Mouse (Mus musculus): ENCODE data around the gene Ppa2. TPM values are rescaled to one million over a fixed set of nuclear protein-coding genes. Genes with fewer than 3 reads are reported as not detected.

Ppa2 gene
- 10 to 100 TPM; 48.2 to 61.3 (median 57.4) TPM for total RNA-seq (2022)

DNA sequence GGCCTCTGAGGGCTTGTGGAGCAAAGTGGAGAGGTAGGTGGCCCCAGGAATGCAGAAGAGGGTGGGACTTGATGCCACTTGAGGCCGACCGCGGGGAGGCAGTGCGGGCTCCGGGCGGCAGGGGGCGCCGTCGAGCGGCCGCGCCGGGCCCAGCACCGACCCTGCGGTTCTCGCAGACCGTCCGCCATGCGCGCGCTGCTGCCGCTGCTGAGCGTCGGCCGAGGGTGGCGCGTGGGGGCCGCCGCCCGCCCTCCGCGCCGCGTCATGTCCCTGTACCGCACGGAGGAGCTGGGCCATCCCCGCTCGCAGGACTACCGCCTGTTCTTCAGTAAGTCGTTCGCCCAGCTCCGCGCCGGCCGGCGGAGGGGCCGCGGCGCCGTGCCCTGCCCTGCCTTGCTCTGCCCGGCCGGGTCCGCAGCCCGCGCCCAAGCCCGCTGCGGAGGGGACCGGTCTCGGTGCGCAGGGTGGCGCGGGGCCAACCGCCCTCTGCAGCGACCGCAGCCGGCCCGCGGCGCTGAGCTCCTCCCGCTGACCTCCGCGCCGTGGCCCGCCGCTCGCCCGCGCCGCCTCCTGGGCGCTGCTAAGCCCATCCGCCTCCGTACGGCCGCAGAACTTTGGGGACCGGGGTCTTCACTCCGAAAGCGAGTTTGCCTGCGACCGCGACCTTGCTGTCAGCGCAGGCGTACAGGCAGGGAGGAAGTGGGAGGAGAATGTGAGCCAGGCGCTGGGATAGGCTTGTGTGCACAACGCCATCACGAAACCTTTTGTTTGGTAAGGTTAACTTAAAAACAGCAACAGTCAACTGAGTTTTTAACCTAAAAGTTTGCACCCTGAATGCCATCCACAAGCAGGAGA, at the start of gene Ppa2:
Gene Ppa2, plus strand, starts transcription at position 157 of the 855 bp plus-strand sequence.
- DNase-seq, result peak; percentile 78

DNA sequence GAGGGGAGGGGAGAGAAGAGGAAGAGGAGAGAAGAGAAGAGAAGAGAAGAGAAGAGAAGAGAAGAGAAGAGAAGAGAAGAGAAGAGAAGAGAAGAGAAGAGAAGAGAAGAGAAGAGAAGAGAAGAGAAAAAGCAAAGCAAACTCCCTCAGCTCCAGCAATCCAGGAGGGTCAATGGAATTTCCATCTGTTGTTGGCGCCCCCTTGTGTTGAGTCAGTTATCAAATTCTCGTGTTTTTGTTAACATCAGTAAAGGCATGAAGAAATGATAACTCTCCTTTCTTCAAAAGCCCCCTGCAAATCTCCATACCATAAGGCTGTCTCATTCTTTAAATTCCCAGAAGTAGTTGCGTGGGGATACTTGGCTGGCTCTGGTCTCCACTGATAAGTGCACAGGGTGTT, 38.0 kb upstream of the Ppa2 start:
- DNase-seq, result peak; percentile 29

DNA sequence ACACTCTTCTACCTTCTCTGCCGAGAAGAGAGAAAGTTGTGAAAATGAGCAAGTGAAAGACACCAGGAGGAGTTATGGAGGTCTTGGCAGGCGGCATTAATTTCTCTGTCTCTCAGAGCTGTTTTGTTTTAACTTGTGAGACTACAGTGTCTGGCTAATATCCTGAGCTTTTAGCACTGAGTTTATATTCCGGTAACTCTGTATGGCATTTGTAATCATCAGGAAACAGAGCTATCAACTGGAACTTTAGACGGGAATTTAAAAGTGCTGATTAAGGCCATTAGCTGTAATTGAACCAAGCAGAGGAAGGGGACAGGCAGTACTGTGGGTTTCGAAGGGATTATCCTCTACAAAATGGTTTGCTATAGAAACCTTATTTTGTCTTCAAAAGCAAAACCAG, 25.3 kb upstream of the Ppa2 start:
- no peak for DNase-seq

DNA sequence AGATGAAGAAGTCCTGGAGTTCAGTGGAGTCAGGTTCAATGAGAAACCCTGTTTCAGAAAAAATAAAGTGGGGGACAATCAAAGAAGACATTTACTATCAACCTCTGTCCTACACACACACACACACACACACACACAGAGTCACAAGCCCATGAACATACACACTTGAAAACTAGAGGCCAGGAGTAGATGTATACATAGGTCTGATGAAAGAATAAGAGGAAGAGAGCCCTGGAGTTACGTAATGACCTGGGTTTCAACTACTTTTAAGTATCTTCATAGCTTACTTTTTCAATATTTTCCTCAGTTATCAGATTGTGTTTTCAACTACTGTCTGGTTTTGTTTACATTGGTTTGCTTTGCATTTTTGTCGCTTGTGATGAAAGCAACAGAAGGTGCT, 21.1 kb upstream of the Ppa2 start:
- DNase-seq, result no peak

DNA sequence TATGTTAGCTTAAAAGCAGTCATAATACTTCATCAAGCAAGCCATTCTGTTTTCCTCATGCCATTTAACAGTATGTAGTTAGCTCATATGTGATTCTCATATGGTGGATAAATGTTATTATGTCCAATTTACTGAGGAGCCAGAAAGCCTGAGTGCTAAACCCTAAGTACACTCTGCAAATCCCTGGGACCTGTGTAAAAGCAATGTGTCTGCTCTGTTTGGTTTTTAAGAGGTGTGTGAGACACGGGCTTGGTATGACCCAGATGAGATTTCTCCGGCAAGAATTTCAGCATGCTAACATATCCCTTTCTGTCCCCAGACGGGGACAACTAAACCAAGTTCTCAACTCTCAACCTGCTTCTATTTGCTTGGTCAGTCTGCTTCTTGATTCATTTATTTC, 5.6 kb upstream of the Ppa2 start:
- DNase-seq, result no peak

DNA sequence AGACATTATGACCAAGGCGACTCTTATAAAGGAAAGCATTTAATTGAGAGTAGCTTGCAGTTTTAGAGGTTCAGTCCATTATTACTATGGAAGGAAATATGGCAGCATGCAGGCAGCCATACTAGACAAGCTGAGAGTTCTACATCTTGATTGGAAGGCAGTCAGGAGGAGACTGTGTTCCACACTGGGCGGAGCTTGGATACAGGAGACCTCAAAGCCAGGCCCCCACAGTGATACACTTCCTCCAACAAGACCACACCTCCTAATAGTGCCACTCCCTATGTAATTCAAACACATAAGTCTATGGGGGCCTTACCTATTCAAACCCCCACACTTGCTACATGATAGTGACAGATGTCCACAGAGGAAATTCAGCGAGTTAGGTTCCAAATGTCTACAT, 1.5 kb upstream of the Ppa2 start:
- DNase-seq, result no peak

DNA sequence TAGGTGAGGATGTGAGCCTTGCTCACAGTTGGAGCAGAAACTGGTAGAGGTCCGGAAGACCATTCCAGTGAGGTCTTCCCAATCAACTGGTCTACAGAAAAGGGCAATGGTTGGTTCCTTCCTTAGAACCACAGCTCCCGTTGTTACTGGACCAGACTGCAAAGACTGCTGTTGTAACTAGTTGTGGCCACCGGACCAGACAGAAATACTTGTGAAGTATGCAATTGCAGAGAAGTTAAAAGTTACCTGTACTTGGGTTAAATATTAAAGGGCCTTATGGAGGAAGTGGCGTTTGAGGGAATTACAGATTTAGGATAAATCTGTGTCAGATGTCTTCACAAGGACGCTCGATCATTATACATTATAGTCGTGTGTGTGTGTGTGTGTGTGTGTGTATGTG, 551 bp upstream of the Ppa2 start:
- DNase-seq, result no peak

DNA sequence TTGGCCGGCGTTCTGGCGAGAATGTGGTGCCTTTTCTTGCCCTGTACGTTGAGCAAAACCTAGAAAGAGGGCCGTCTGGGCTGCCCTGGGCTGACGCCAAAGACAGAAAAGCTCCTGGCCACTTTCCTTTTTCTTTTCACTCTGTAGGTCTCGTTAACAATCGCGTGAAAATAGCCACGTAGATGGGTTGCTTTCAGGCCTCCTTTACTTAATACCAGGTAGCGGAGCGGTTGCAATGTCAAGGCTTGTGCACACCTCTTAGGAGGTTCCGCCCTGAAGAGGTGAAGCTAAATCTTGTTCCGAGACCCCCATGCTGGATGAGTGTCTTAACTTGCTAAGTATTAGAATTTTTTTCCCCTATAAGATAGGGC, 884 bp downstream of the Ppa2 start:
- no peak for DNase-seq

DNA sequence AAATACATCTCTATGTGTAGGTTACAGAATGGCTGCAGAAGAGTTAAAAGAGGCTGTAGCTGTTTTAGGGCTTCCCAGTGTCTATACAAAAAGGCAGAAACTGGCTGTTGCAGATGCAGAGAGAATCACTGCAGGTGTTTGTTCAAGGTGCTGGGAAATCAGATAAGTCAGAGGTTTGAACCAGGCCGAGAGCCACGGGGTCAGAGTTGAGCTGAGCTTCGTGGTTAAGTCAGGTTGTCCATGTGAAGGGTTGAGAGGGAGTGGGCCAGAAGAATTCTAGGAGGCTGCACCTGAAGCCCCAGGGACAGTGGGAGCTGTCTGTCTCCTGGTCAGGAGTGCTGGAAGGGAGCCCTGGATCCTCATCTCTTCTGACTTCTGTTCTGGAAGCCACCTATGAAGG, 2.4 kb downstream of the Ppa2 start:
- DNase-seq, result no peak

DNA sequence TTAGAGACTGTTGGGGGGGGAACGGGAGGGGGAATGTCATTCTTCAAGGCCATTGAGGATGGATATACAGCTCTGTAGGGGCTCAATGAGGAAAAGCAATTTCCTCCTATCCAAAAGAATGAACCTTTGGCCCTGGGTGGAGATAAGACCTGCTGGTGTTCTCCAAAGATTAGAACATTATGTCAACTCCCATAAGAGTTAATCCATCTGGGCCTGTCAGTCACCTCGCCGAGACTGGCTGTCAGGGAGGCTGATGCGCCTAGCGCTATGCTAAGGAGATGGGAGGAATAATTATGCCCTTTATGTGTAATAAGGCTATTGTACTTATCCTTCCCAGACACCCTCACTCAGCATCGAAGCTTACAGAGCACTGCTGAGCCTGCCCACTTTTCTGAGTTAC, 2.9 kb downstream of the Ppa2 start:
- DNase-seq, result no peak

DNA sequence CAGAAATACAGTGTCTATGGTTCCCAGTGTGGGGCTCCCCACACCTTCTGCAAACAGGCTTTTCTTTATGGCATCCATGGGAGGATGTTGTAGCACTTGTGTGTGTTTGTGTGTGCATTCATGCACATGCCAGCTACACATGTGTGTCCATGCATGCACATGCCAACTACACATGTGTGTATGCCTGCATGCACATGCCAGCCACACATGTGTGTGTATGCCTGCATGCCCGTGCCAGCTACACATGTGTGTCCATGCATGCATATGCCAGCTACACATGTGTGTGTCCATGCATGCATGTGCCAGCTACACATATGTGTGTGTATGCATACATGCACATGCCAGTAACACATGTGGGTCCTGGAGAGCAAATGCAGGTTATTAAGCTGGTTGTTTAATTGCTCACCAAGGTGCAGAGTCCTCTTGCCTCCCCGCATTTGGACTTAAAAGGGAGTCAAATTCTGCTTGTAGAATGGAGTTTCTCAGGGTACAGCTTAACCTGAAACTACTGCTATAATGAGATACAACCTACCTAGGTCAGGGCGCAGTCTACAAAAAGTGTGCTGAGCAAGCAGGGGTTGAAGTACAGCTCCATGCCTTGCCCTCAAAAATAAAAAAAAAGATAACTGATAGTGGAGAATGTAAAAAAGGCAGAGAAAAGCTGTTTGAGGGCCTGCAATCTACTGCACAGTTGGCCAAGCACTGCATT, 3.7 kb downstream of the Ppa2 start:
- no peak for DNase-seq

DNA sequence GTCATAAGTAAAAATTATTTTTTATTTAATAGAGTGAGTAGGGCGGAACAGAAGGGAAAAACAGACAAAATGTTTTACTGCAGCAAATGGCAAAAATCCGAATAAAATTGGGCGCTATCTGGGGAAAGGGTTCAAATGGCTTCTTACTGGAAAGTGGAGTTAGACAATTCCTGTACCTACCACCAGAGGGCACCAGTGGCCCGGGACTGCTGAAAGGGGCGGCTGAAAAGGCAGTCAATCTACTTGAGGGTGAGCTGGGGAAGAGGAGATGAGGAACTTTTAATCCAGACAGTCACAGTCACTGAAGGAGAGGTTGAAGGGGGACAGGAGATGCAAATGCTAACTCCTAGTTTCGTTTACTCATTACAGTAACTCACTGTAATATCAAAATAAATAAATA, 4.6 kb downstream of the Ppa2 start:
- peak; percentile 33 for DNase-seq

DNA sequence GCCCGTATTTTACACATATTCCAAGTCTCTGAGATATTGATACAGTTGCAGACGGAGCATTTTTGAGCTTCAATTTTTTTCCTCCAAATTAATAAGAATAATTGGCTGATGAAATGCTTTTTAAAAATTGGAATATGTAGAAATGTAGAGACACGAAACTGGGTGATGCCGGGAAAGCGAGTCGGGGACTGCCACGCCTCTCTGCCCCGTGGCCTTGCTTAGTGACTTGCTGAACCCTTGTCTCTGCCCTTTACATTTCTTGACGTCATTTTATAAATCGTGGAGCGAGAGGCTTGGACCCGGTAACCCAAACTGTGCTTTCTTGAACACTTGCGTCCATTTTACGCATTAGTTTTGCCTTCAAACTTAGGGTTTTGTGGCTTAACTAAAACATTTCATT, 5.1 kb downstream of the Ppa2 start:
- DNase-seq, result no peak

DNA sequence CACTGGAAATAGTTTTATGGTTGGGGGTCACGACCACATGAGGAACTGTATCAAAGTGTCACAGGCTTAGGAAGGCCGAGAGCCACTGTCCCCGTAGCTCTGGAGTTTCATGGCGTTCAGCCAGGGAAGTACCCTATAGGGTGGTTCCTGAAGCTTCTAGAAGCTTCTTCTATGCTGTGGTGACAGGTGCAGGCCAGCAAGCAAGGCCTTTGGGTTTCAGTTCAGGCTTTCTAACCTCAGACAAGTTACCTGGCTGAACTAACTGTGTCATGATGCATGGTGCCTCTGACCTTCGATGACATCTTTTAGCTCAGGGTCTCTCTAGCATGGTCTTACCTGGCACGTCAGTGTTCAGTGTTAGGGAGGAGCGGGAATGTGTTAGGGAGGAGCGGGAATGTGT, 5.7 kb downstream of the Ppa2 start:
- no peak for DNase-seq

DNA sequence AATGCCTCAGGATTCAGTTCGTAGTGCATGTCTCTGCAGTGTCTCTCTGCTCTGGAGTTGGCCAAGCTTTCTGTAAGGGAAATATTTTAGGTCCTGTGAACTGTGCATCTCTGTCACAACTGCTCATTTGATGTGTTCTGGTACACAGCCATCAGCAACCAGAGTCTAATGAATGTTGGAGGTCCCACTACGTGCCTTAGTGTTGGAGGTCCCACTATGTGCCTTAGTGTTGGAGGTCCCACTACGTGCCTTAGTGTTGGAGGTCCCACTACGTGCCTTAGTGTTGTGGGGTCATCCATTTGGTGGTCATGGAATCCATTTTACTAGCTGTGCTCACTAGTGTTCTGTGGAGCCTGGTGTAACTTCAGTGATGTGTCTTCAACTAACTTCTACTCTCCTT, 7.9 kb downstream of the Ppa2 start:
- DNase-seq, result no peak

DNA sequence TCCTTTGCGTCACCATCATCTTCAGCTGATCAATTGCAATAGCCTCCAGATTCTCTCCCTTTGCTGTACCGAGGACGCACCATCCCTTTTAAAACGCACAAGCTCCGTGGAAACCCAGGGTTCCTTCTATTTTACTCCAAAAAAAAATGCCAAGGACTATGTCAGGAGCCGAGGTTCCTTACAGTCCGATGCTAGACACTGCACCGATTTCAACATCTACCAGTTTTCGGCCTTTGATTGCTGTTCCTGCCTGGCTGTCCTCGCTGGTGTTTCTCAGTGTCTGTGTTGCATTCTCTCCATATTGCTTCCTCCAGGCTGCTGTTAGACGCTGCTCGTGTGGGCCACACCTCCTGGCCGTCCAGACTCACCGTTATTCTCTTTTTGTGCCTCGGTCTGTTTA, 8.7 kb downstream of the Ppa2 start:
- DNase-seq, result no peak

DNA sequence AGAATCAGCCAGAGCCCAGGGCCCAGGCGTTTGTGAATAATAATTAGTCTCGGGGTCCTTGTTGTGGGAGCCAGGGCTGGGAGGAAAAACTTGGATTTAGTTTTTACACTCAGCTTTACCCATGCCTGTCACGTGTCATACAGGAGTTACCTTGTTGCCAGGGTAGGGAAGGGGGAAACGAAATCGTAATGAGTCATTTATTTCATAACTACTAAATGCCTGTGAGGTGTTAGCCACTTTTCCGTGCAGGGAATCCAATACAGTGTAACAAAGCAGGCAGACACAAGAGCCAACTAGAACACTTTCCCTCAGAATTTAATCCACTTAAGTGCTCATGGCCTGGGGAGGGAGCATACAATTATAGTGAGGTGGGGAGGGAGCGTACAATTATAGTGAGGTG, 9.9 kb downstream of the Ppa2 start:
- no peak for DNase-seq

DNA sequence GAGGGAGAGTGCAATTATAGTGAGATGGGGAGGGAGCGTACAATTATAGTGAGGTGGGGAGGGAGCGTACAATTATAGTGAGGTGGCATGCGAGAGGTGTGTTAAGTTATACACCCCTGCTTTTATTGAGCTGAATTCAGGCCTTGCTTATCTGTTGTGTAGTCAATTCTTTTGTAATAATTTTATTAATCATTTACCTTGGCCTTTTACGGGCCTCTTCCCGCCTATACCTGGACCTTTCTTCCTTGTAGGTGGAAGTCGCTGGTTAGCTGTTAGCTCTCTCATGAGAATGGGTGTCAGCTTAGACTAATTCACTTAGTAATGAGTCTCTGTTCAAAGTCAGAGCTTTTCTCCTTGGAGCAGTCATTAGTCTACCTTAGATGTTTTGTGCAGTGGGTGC, 10.4 kb downstream of the Ppa2 start:
- DNase-seq, result no peak

DNA sequence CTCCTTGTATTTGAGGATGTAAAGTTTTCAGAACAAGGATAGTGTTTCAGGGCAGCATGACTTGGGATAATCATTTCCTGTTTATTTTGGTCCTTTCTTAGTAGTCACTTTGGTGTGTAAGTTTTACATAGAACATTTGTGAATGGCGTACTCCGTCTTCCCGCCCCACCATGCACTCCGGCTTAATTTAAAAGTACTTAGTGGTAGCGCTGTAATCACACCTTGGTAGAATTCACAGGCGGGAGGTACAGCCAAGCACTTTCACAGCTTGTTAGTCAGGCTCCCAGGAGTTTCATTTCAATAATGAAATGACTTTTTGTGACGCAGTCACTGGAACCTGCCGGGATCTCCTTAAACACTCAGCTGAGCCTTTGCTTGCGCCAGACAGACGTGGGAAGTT, 12.0 kb downstream of the Ppa2 start:
- DNase-seq, result no peak

DNA sequence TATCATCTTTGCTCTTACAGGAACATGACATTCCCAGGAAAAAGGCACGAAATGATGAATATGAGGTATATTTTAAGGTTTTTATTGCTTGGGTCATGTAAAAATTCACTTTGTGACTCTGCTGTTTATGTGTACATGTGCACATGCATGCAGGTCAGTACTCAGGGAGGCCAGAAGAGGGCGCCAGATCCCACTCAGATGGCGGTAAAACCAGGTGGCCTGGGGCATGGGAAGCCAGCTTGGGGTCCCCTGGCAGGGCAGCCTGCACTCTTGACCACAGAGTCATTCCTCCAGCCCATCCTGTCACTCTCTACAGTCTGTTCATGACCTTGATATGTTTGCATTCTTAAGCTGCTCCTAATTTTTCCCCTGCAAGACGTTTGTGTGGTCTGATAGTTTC, 12.6 kb downstream of the Ppa2 start:
- DNase-seq, result no peak

DNA sequence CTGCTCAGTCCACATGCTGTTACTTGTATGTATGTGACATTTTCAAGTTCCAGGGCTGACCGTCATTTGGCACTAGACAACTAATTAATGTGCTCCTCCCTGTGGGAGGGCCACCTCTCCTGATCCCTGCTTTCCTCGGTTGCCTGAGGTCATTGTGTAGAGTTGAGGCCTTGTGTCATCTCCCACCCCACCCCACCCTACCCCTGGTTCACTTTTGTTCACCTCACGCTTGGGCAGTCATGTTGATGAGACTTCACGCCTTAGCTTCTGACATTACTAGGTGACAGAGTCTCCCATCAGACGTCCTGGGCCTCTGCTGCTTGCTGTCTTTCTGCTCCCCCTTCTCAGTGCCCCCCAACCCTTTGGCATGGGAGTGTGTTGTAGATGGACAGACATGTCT, 15.2 kb downstream of the Ppa2 start:
- DNase-seq, result no peak

DNA sequence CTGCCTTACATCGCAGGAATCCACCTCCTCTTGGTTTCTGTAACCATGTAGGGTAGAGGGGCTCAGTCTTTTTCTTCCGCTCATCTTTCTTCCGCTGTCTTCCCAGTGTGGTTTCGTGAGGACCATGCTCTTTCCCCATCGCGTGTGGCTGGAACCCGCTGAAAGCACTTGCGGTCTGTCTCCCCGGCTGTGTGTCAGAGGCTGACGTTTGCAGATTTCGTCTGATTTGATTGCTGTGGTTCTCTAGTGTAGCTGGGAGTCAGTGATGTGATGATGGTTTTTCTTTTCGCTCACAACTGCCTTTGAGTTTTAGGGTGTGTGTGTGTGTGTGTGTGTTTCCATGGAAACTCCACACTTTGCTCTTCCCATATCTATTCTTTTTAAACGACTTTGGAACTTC, 18.6 kb downstream of the Ppa2 start:
- DNase-seq, result no peak

DNA sequence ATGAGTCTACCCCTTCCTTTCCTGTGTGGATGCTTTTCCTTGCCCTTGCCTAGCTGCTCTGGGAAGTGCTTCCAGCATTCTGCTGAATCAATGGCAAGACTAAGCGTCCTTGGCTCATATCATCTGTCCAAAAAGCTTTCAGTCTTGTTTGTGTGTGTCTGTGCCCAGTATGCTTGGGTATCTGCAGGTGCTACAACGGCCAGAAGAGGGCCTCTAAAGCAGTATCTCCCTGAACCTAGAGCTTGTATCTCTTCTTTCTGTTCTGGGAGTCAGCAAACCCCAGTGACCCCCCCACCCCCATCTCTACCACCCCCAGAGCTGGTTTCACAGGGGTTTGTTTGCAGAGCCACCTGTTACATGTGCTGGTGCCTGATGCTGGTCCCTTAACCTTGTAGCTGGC, 19.5 kb downstream of the Ppa2 start:
- DNase-seq, result no peak

DNA sequence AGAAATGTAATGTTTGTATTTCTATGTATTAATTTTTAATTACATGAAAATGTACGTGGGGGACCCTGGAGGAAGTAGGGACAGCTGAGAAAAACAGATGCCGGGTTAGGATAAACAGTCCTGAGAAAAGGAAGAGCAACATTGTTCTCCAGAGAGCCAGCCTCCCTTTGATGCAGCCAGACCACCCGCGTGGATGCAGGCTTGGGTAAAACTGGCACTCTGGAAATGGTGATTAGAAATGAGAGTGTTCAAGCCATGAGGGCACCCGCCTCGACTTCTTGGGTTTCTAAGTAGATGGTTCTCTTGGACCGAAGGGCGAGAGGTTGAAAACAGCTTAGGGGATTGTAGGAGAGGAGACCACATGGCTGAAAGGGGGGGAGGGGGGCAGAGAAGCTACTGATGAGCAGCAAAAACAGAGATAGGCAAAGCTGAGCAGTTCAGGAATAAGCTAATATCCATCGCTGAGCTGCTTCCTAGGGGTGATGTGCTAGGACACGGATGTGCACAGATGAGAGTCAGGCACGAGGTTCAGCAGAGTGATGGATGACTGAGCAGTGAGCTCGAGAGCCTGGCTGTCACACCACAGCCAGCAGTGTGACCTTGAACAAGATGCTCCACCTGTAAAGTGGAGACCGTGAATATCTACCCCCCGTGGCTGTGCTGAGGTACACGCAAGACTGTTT, 21.4 kb downstream of the Ppa2 start:
- no peak for DNase-seq
